Mouse (Mus musculus) CH12.LX (cell line): ENCODE data around the gene Slc24a3. TPM values are rescaled to one million over a fixed set of nuclear protein-coding genes. Genes with fewer than 3 reads are reported as not detected.

Experiments used
- DNase-seq: peaks from one replicate; pipeline ENCODE4 v3.0.0-alpha.2; 2013; ENCODE audit errors: extremely low read depth
- H3K27ac ChIP-seq: 2 replicates; pipeline ENCODE4 v1.5.1; 2012; ENCODE audit warnings: low read depth, mild to moderate bottlenecking, control low read depth, moderate library complexity; ENCODE audit not compliant: insufficient read depth
- H3K27me3 ChIP-seq: replicated peaks from 2 replicates; pipeline ENCODE3; 2012; ENCODE audit warnings: inconsistent platforms
- H3K36me3 ChIP-seq, 2 experiments: replicated peaks in 1 of 2; 2 replicates each; pipeline versions ENCODE3 to v1.6.1; 2012; ENCODE audit warnings: inconsistent platforms in 1 of 2, low read length in 1 of 2, mild to moderate bottlenecking in 1 of 2, mixed read lengths in 1 of 2, moderate library complexity in 1 of 2; ENCODE audit not compliant: control insufficient read depth in 1 of 2, insufficient read depth in 1 of 2
- H3K4me1 ChIP-seq, 2 experiments: 2 replicates each; pipeline ENCODE4 v1.6.1; 2012; ENCODE audit warnings: inconsistent platforms in 1 of 2, moderate library complexity in 1 of 2; ENCODE audit not compliant: insufficient read depth in 2 of 2, control insufficient read depth in 1 of 2
- H3K4me2 ChIP-seq: 2 replicates; pipeline ENCODE4 v1.6.1; 2012; ENCODE audit warnings: low read depth, mild to moderate bottlenecking, control low read depth; ENCODE audit not compliant: poor library complexity, insufficient read depth, severe bottlenecking
- H3K4me3 ChIP-seq, 3 experiments: fragments of 150-350 bp in 1 of 3; sonication (generic) in 1 of 3; replicated peaks in 1 of 3; 2 replicates each; pipeline versions ENCODE3 to v1.5.1; 2011 to 2012; ENCODE audit warnings: low read depth in 2 of 3, low read length in 2 of 3, mild to moderate bottlenecking in 2 of 3, moderate library complexity in 2 of 3, control low read depth in 1 of 3, improper control_type of control experiment in 1 of 3, inconsistent platforms in 1 of 3, mixed read lengths in 1 of 3; ENCODE audit not compliant: poor library complexity in 1 of 3
- H3K79me2 ChIP-seq: replicated peaks from 2 replicates; pipeline ENCODE4 v1.6.1; 2012; ENCODE audit warnings: mild to moderate bottlenecking, moderate library complexity; ENCODE audit not compliant: control insufficient read depth, poor library complexity, insufficient read depth, severe bottlenecking; ENCODE audit errors: extremely low read depth
- H3K9ac ChIP-seq: 2 replicates; pipeline ENCODE4 v1.6.1; 2012; ENCODE audit warnings: low read depth, mild to moderate bottlenecking, control low read depth, moderate library complexity; ENCODE audit not compliant: insufficient read depth
- H3K9me3 ChIP-seq: replicated peaks from 2 replicates; pipeline ENCODE3; 2012; ENCODE audit warnings: low read length, inconsistent platforms, mixed read lengths
- BHLHE40 ChIP-seq: IDR thresholded peaks from 2 replicates; pipeline ENCODE4 v1.6.1; 2011; ENCODE audit warnings: mild to moderate bottlenecking, low read depth, low read length, improper control_type of control experiment
- CHD2 ChIP-seq: IDR thresholded peaks from 2 replicates; pipeline ENCODE4 v1.6.1; 2011; ENCODE audit warnings: low read length, improper control_type of control experiment
- EP300 ChIP-seq: IDR thresholded peaks from 2 replicates; pipeline ENCODE4 v1.6.1; 2011; ENCODE audit warnings: low read length, improper control_type of control experiment
- GABPA ChIP-seq: IDR thresholded peaks from 2 replicates; pipeline ENCODE4 v1.6.1; 2012; ENCODE audit warnings: low read depth, low read length, improper control_type of control experiment, inconsistent platforms; ENCODE audit not compliant: insufficient replicate concordance
- HCFC1 ChIP-seq: IDR thresholded peaks from 2 replicates; pipeline ENCODE4 v1.6.1; 2012; ENCODE audit warnings: low read depth, mild to moderate bottlenecking, inconsistent platforms, low read length, improper control_type of control experiment
- JUN ChIP-seq: IDR thresholded peaks from 2 replicates; pipeline ENCODE4 v1.6.1; 2011; ENCODE audit warnings: low read depth, mild to moderate bottlenecking, low read length, improper control_type of control experiment, moderate library complexity; ENCODE audit not compliant: insufficient read depth
- JUND ChIP-seq: conservative IDR thresholded peaks from 2 replicates; pipeline ENCODE4 v1.6.1; 2011; ENCODE audit warnings: low read depth, low read length, improper control_type of control experiment
- KAT2A ChIP-seq: IDR thresholded peaks from 2 replicates; pipeline ENCODE4 v1.6.1; 2012; ENCODE audit warnings: low read length, improper control_type of control experiment, inconsistent platforms; ENCODE audit not compliant: insufficient replicate concordance
- MAZ ChIP-seq: IDR thresholded peaks from 2 replicates; pipeline ENCODE4 v1.6.1; 2012; ENCODE audit warnings: low read depth, mild to moderate bottlenecking, inconsistent platforms, low read length, improper control_type of control experiment, moderate library complexity
- MEF2A ChIP-seq: IDR thresholded peaks from 2 replicates; pipeline ENCODE4 v1.6.1; 2014; ENCODE audit warnings: low read depth, mild to moderate bottlenecking, inconsistent platforms, low read length, improper control_type of control experiment, borderline replicate concordance
- NRF1 ChIP-seq: IDR thresholded peaks from 2 replicates; pipeline ENCODE4 v1.6.1; 2014; ENCODE audit warnings: low read depth, mild to moderate bottlenecking, inconsistent platforms, low read length, improper control_type of control experiment, moderate library complexity
- PAX5 ChIP-seq: IDR thresholded peaks from 2 replicates; pipeline ENCODE4 v1.6.1; 2012; ENCODE audit warnings: low read length, inconsistent platforms, mixed read lengths
- RCOR1 ChIP-seq: conservative IDR thresholded peaks from 2 replicates; pipeline ENCODE4 v1.6.1; 2012; ENCODE audit warnings: low read depth, mild to moderate bottlenecking, inconsistent platforms, low read length, improper control_type of control experiment
- SMC3 ChIP-seq: IDR thresholded peaks from 2 replicates; pipeline ENCODE4 v1.6.1; 2011; ENCODE audit warnings: low read depth, low read length, improper control_type of control experiment
- TCF12 ChIP-seq: IDR thresholded peaks from 2 replicates; pipeline ENCODE4 v1.6.1; 2014; ENCODE audit warnings: low read depth, mild to moderate bottlenecking, inconsistent platforms, low read length, improper control_type of control experiment
- UBTF ChIP-seq: IDR thresholded peaks from 2 replicates; pipeline ENCODE4 v1.6.1; 2012; ENCODE audit warnings: low read depth, mild to moderate bottlenecking, inconsistent platforms, low read length, improper control_type of control experiment, moderate library complexity
- USF1 ChIP-seq: IDR thresholded peaks from 2 replicates; pipeline ENCODE4 v1.6.1; 2014; ENCODE audit warnings: low read depth, mild to moderate bottlenecking, inconsistent platforms, low read length, improper control_type of control experiment
- ZMIZ1 ChIP-seq: IDR thresholded peaks from 2 replicates; pipeline ENCODE4 v1.6.1; 2012; ENCODE audit warnings: low read depth, mild to moderate bottlenecking, inconsistent platforms, low read length, improper control_type of control experiment
- dilution Hi-C: fragments of 300-500 bp; cut with MboI; formaldehyde crosslinking; loops from 2 replicates; pipeline ENCODE4 v1.14.3; 2020; ENCODE audit warnings: low sequenced_read_pairs; ENCODE audit not compliant: extremely low pct_unique_long_range_greater_than_20kb, extremely low pct_ligation_motif_present
- in situ Hi-C: fragments of 300-500 bp; cut with MboI; formaldehyde crosslinking; loops from 3 replicates; pipeline ENCODE4 v1.14.3; 2019; ENCODE audit warnings: low sequenced_read_pairs, low pct_ligation_motif_present, low pct_unique_long_range_greater_than_20kb, mixed read lengths
- polyA plus RNA-seq: library from polyadenylated mRNA; unstranded; fragments of >175 nt; gene quantifications from 2 replicates; pipeline ENCODE4 v1.2.1, GENCODE M21; 2012; ENCODE audit warnings: low read depth; ENCODE audit not compliant: insufficient read length
- total RNA-seq, 2 experiments: library from RNA; depleted of rRNA; stranded (reverse); fragments of 300-350 nt in 1 of 2; fragments of >200 nt in 1 of 2; gene quantifications; 2 replicates each; pipeline ENCODE4 v1.2.3; 2012 to 2014

Gene Slc24a3
- total and polyA plus RNA-seq, 3 experiments: not detected

GRCm38 (mm10) chr2:145680141-145680540 is 512.6 kb downstream of the Slc24a3 start:
- Histone ChIP-seq H3K9ac (no peak overlapping the region), H3K36me3 (no peaks in the 10 kb centered on the region), H3K4me2 (no peak overlapping the region), H3K4me3 (no peak overlapping the region), H3K79me2 (no peaks in the 10 kb centered on the region), H3K4me1 (peaks cover 0 to 6% of the 10 kb centered on the region in 2 experiments; a peak in 2 of 4 replicates), H3K9me3 (peaks cover 17% of the 10 kb centered on the region), H3K27me3 (peaks cover 1% of the 10 kb centered on the region), H3K27ac (no peak overlapping the region)
- DNase-seq: no peak
- dilution Hi-C loops (no loop called here), in situ Hi-C loops (loop anchor here (25.0 kb wide), 1 partner anchor 707 kb away; no protein-coding TSS in a partner anchor)
- TF ChIP-seq GABPA (no peak), HCFC1 (no peak), MEF2A (no peak), CHD2 (no peak), USF1 (no peak), BHLHE40 (no peak), KAT2A (no peak), NRF1 (no peak), JUN (no peak), TCF12 (no peak), ZMIZ1 (no peak), RCOR1 (no peak), UBTF (no peak)

- DNase-seq: no peak
- no peaks in the 10 kb centered on the region for H3K36me3 ChIP-seq
- H3K27me3 ChIP-seq: peaks cover 1% of the 10 kb centered on the region
- H3K9me3 ChIP-seq: peaks cover 12% of the 10 kb centered on the region
- H3K4me3 ChIP-seq: no peak overlapping the region
- no peak overlapping the region for H3K9ac ChIP-seq
- peaks cover 0 to 6% of the 10 kb centered on the region in 2 experiments; a peak in 2 of 4 replicates for H3K4me1 ChIP-seq
- H3K27ac ChIP-seq: no peak overlapping the region
- H3K79me2 ChIP-seq: no peaks in the 10 kb centered on the region
- H3K4me2 ChIP-seq: no peak overlapping the region
- dilution Hi-C loops (no loop called here), in situ Hi-C loops (loop anchor here (25.0 kb wide), 1 partner anchor 707 kb away; no protein-coding TSS in a partner anchor)
- no peak for TF ChIP-seq PAX5
- TF ChIP-seq TCF12: no peak
- TF ChIP-seq RCOR1: no peak
- no peak for TF ChIP-seq ZMIZ1
- TF ChIP-seq MAZ: no peak
- no peak for TF ChIP-seq SMC3
- TF ChIP-seq EP300: no peak
- TF ChIP-seq JUND: no peak
These were observed 513.2 kb downstream of the Slc24a3 start for GRCm38 (mm10) chr2:145680762-145681161.
